Mouse (Mus musculus): Measurements from ENCODE around the gene Arid3a. TPM values are rescaled to one million over a fixed set of nuclear protein-coding genes. Genes with fewer than 3 reads are reported as not detected.

The Arid3a gene
- polyA plus RNA-seq, 1 experiment: 59.5 TPM

GRCm38 (mm10) chr10:80003374-80004232 is 76.8 kb downstream of the Arid3a start:
- no peaks in the 10 kb centered on the region for H3K27me3 ChIP-seq (ENCODE audit: control insufficient read depth, insufficient read depth, low read length)

GRCm38 (mm10) chr10:80004233-80004705 is 77.4 kb downstream of the Arid3a start:
- Histone ChIP-seq H3K4me3 (ENCODE audit: control insufficient read depth, low read depth, low read length) (no peak overlapping the region), H3K27me3 (ENCODE audit: control insufficient read depth, insufficient read depth, low read length) (no peaks in the 10 kb centered on the region)

More at GRCm38 (mm10) chr10:80003374-80004232, 76.8 kb downstream of the Arid3a start:
- H3K4me1 ChIP-seq (ENCODE audit: control insufficient read depth, insufficient read depth, low read length): peaks cover 7% of the 10 kb centered on the region
- no peak overlapping the region for H3K27ac ChIP-seq (ENCODE audit: control insufficient read depth, insufficient read depth, low read depth, low read length)
- TF ChIP-seq CTCF (IDR thresholded peaks at IDR 0.05; ENCODE audit: control insufficient read depth, insufficient read depth, insufficient replicate concordance, low read depth, low read length) (no peak), POLR2A (IDR thresholded peaks at IDR 0.05; ENCODE audit: control insufficient read depth, low read depth, low read length) (no peak)
- no peak overlapping the region for H3K4me3 ChIP-seq (ENCODE audit: control insufficient read depth, low read depth, low read length)
- H3K36me3 ChIP-seq (ENCODE audit: control insufficient read depth, insufficient read depth, low read length): no peaks in the 10 kb centered on the region

More at GRCm38 (mm10) chr10:80004233-80004705, 77.4 kb downstream of the Arid3a start:
- Histone ChIP-seq H3K27ac (ENCODE audit: control insufficient read depth, insufficient read depth, low read depth, low read length) (no peak overlapping the region), H3K4me1 (ENCODE audit: control insufficient read depth, insufficient read depth, low read length) (peaks cover 7% of the 10 kb centered on the region), H3K36me3 (ENCODE audit: control insufficient read depth, insufficient read depth, low read length) (no peaks in the 10 kb centered on the region)
- TF ChIP-seq POLR2A (IDR thresholded peaks at IDR 0.05; ENCODE audit: control insufficient read depth, low read depth, low read length) (no peak), CTCF (IDR thresholded peaks at IDR 0.05; ENCODE audit: control insufficient read depth, insufficient read depth, insufficient replicate concordance, low read depth, low read length) (no peak)

Other genes with a start within 250 kb of the Arid3a start
- 855 and 952 TPM in 2 replicates for gene Cdc34, start 244.8 kb upstream of the Arid3a start, polyA plus RNA-seq (2012; rRNA removed)
- gene Gzmm, start 238.0 kb upstream of the Arid3a start, polyA plus RNA-seq (2012; rRNA removed): 0.33 and 0.52 TPM in 2 replicates
- gene Bsg, start 222.6 kb upstream of the Arid3a start, polyA plus RNA-seq (2012; rRNA removed): 849 and 920 TPM in 2 replicates
- 0.69 and 0.88 TPM in 2 replicates for gene Hcn2, start 210.4 kb upstream of the Arid3a start, polyA plus RNA-seq (2012; rRNA removed)
- 30.6 and 32.5 TPM in 2 replicates for gene Polrmt, start 180.5 kb upstream of the Arid3a start, polyA plus RNA-seq (2012; rRNA removed)
- gene Fgf22, start 172.0 kb upstream of the Arid3a start, polyA plus RNA-seq (2012; rRNA removed): 0.28 and 0.53 TPM in 2 replicates
- gene Rnf126, start 160.1 kb upstream of the Arid3a start, polyA plus RNA-seq (2012; rRNA removed): 989 and 1,153 TPM in 2 replicates
- 13.8 and 16.1 TPM in 2 replicates for gene Fstl3, start 149.8 kb upstream of the Arid3a start, polyA plus RNA-seq (2012; rRNA removed)
- gene Prss57, start 136.1 kb upstream of the Arid3a start, polyA plus RNA-seq (2012; rRNA removed): 0.11 TPM in 1 of 2 replicates, not detected in the other
- 8.1 and 9.1 TPM in 2 replicates for gene Palm, start 133.5 kb upstream of the Arid3a start, polyA plus RNA-seq (2012; rRNA removed)
- 0.27 and 0.36 TPM in 2 replicates for gene Misp, start 106.1 kb upstream of the Arid3a start, polyA plus RNA-seq (2012; rRNA removed)
- gene Ptbp1, start 72.6 kb upstream of the Arid3a start, polyA plus RNA-seq (2012; rRNA removed): 125 and 126 TPM in 2 replicates
- 0.72 and 0.90 TPM in 2 replicates for gene Prtn3, start 52.6 kb upstream of the Arid3a start, polyA plus RNA-seq (2012; rRNA removed)
- 1.6 and 2.7 TPM in 2 replicates for gene Plppr3, start 52.4 kb upstream of the Arid3a start, polyA plus RNA-seq (2012; rRNA removed)
- gene Elane, start 40.8 kb upstream of the Arid3a start, polyA plus RNA-seq (2012; rRNA removed): 0.11 and 0.22 TPM in 2 replicates
- 18.0 and 33.8 TPM in 2 replicates for gene Cfd, start 36.2 kb upstream of the Arid3a start, polyA plus RNA-seq (2012; rRNA removed)
- gene Med16, start 18.1 kb upstream of the Arid3a start, polyA plus RNA-seq (2012; rRNA removed): 163 and 181 TPM in 2 replicates
- gene Gm26602, start 16.2 kb upstream of the Arid3a start, polyA plus RNA-seq (2012; rRNA removed): not detected in 2 replicates
- 0.75 and 0.99 TPM in 2 replicates for gene Kiss1r, start 10.1 kb upstream of the Arid3a start, polyA plus RNA-seq (2012; rRNA removed)
- gene R3hdm4, start 5.8 kb upstream of the Arid3a start, polyA plus RNA-seq (2012; rRNA removed): 15.0 and 15.2 TPM in 2 replicates
- gene Wdr18, start 33.1 kb downstream of the Arid3a start, polyA plus RNA-seq (2012; rRNA removed): 33.9 and 36.5 TPM in 2 replicates
- gene Grin3b, start 43.7 kb downstream of the Arid3a start, polyA plus RNA-seq (2012; rRNA removed): 17.4 and 18.9 TPM in 2 replicates
- 202 and 209 TPM in 2 replicates for gene Tmem259, start 57.3 kb downstream of the Arid3a start, polyA plus RNA-seq (2012; rRNA removed)
- gene Cnn2, start 61.5 kb downstream of the Arid3a start, polyA plus RNA-seq (2012; rRNA removed): 4.4 and 6.8 TPM in 2 replicates
- 2.2 and 2.3 TPM in 2 replicates for gene Abca7, start 69.5 kb downstream of the Arid3a start, polyA plus RNA-seq (2012; rRNA removed)
- gene Arhgap45, start 89.6 kb downstream of the Arid3a start, polyA plus RNA-seq (2012; rRNA removed): 2.1 and 3.4 TPM in 2 replicates
- gene Polr2e, start 112.8 kb downstream of the Arid3a start, polyA plus RNA-seq (2012; rRNA removed): 104 and 113 TPM in 2 replicates
- 3,516 and 3,720 TPM in 2 replicates for gene Gpx4, start 120.1 kb downstream of the Arid3a start, polyA plus RNA-seq (2012; rRNA removed)
- 13.9 and 14.0 TPM in 2 replicates for gene Sbno2, start 178.5 kb downstream of the Arid3a start, polyA plus RNA-seq (2012; rRNA removed)
- gene Stk11, start 188.8 kb downstream of the Arid3a start, polyA plus RNA-seq (2012; rRNA removed): 215 and 222 TPM in 2 replicates
- 241 and 347 TPM in 2 replicates for gene Atp5d, start 211.6 kb downstream of the Arid3a start, polyA plus RNA-seq (2012; rRNA removed)
- 3.8 and 5.1 TPM in 2 replicates for gene Cbarp, start 213.8 kb downstream of the Arid3a start, polyA plus RNA-seq (2012; rRNA removed)
- gene Midn, start 221.2 kb downstream of the Arid3a start, polyA plus RNA-seq (2012; rRNA removed): 70.1 and 79.2 TPM in 2 replicates
- 105 and 127 TPM in 2 replicates for gene Cirbp, start 238.9 kb downstream of the Arid3a start, polyA plus RNA-seq (2012; rRNA removed)
- gene 1600002K03Rik, start 245.9 kb downstream of the Arid3a start, polyA plus RNA-seq (2012; rRNA removed): 7.4 and 7.9 TPM in 2 replicates